Mouse (Mus musculus) liver, postnatal 0 days (tissue): ENCODE data around the gene Smarcb1. TPM values are rescaled to one million over a fixed set of nuclear protein-coding genes. Genes with fewer than 3 reads are reported as not detected.

Experiments used
- ATAC-seq: fragments of 200-750 bp; cut with Nextera tagmentation; 2 replicates; pipeline ENCODE4 v1.8.0; 2017; ENCODE audit warnings: mild to moderate bottlenecking, moderate library complexity
- DNase-seq: peaks from one replicate; pipeline ENCODE4 v3.0.0-alpha.2; 2016
- H3K27ac ChIP-seq: fragments of 300-500 bp; sonication (generic); 2 replicates; pipeline ENCODE4 v1.5.1; 2014; ENCODE audit warnings: antibody characterized with exemption, moderate library complexity, mild to moderate bottlenecking, low read depth
- H3K27me3 ChIP-seq: fragments of 300-500 bp; sonication (generic); 2 replicates; pipeline ENCODE4 v1.6.1; 2014; ENCODE audit warnings: low read length, control low read depth, mixed read lengths; ENCODE audit not compliant: insufficient read depth
- H3K36me3 ChIP-seq: fragments of 300-500 bp; sonication (generic); replicated peaks from 2 replicates; pipeline ENCODE4 v1.6.1; 2014; ENCODE audit warnings: mild to moderate bottlenecking, control low read depth, low read length, moderate library complexity, mixed read lengths; ENCODE audit not compliant: insufficient read depth
- H3K4me1 ChIP-seq: fragments of 300-500 bp; sonication (generic); 2 replicates; pipeline ENCODE4 v1.6.1; 2014; ENCODE audit warnings: antibody characterized with exemption, mild to moderate bottlenecking, control low read depth; ENCODE audit not compliant: insufficient read depth
- H3K4me2 ChIP-seq: fragments of 300-500 bp; sonication (generic); 2 replicates; pipeline ENCODE4 v1.6.1; 2014; ENCODE audit warnings: low read depth, mild to moderate bottlenecking, low read length, moderate library complexity, mixed read lengths
- H3K4me3 ChIP-seq: fragments of 300-500 bp; sonication (generic); 2 replicates; pipeline ENCODE4 v1.5.1; 2014; ENCODE audit warnings: low read depth, low read length
- H3K9ac ChIP-seq: fragments of 300-500 bp; sonication (generic); replicated peaks from 2 replicates; pipeline ENCODE4 v1.6.1; 2014; ENCODE audit warnings: mild to moderate bottlenecking, moderate library complexity
- H3K9me3 ChIP-seq: fragments of 300-500 bp; sonication (generic); 2 replicates; pipeline ENCODE4 v1.6.1; 2016; ENCODE audit warnings: mild to moderate bottlenecking, control low read depth, low read length, mixed read lengths
- CTCF ChIP-seq: sonication (generic); IDR thresholded peaks from 2 replicates; pipeline ENCODE4 v1.5.1; 2016; ENCODE audit warnings: antibody characterized with exemption, low read depth
- EP300 ChIP-seq: IDR thresholded peaks from 2 replicates; pipeline ENCODE4 v1.6.1; 2016; ENCODE audit warnings: antibody characterized with exemption, low read depth, mild to moderate bottlenecking
- WGBS: fragments of 180-500 bp; shearing (Covaris S2); extraction: QIAGEN DNeasy Blood & Tissue Kit; methylation state at CpG from one replicate; pipeline ENCODE4 v1.1.7; 2014; ENCODE audit not compliant: insufficient replicate concordance; 5-methylcytosine and 5-hydroxymethylcytosine counted together
- polyA plus RNA-seq: library from polyadenylated mRNA; unstranded; fragments of >200 nt; fragmentation: Nextera tagmentation; extraction: Ambion mirVana; gene quantifications from 2 replicates; pipeline ENCODE4 v1.2.1, GENCODE M21; 2015

Gene Smarcb1
- polyA plus RNA-seq, 1 experiment from 2014 or later, result 35.5 TPM

- H3K9me3 ChIP-seq, result no peaks in the 10 kb centered on the region
- TF ChIP-seq CTCF (peak; percentile 58), EP300 (no peak)
- H3K27me3 ChIP-seq, result 0 out of 2 replicates have a peak, but pooled peaks cover 2% of the 10 kb centered on the region
- 54% methylated on average over 2 of the region's 2 CpGs for WGBS
- no peak overlapping the region for H3K4me3 ChIP-seq
- H3K27ac ChIP-seq, result no peak overlapping the region
- H3K4me2 ChIP-seq, result no peak overlapping the region
- H3K4me1 ChIP-seq, result peaks cover 16% of the 10 kb centered on the region
- no peaks in the 10 kb centered on the region for H3K36me3 ChIP-seq
- DNase-seq, result no peak
- H3K9ac ChIP-seq, result no peak overlapping the region
- no peak for ATAC-seq
These were observed 2.9 kb upstream of the Smarcb1 start for GRCm38 (mm10) chr10:75924324-75924723.

DNA sequence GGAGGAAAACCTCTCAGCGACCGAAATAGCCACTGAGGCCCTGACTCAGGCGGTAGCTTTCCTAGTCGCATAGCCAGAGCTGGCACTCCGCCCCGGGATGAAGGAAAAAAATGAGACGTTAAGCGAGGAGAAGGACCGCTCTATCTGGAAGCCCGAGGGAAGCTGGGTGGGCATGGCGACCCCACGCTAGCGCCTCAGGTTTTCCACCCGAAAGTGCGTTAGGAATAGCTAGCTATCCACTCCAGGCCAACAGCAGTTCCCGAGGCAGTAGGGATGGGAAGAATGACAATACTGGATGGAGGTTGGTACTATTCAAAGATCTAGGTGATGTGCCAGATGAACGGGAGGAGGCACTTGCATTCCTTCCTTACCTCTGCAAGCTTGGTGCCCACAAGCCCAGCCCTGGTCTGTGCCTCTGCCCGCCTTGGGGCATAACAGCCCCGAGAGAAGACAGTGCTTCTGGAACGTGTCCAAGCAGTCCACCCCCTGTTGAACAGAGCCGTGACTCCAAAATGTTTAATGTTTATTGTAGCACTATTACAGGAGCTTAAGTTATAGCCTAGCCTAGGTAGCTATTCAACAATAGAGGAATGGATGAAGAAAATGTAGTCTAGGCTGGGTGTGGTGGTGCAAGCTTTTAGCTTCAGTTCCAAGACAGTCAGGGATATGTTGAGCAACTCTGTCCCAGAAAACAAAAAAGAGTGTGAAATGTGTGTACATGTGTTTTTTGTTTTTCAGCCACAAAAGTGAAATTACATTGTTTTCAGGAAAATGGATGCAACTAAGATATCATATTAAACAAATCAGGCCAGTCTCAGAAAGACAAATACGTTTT lies 526 bp upstream of the Smarcb1 start:
- H3K4me2 ChIP-seq, result peak overlapping the region; percentile 99
- H3K9ac ChIP-seq, result peak overlapping the region; percentile 83
- TF ChIP-seq EP300 (no peak), CTCF (no peak)
- H3K27me3 ChIP-seq, result no peaks in the 10 kb centered on the region
- peak overlapping the region; percentile 83 for H3K27ac ChIP-seq
- H3K9me3 ChIP-seq, result no peaks in the 10 kb centered on the region
- WGBS, result 5% methylated on average over 22 of the region's 22 CpGs
- H3K4me3 ChIP-seq, result peak overlapping the region; percentile 94
- DNase-seq, result peak; percentile 24
- ATAC-seq, result peak; percentile 24
- peaks cover 16% of the 10 kb centered on the region for H3K4me1 ChIP-seq
- peaks cover 4% of the 10 kb centered on the region; the same call in 1 of the 2 replicates for H3K36me3 ChIP-seq

DNA sequence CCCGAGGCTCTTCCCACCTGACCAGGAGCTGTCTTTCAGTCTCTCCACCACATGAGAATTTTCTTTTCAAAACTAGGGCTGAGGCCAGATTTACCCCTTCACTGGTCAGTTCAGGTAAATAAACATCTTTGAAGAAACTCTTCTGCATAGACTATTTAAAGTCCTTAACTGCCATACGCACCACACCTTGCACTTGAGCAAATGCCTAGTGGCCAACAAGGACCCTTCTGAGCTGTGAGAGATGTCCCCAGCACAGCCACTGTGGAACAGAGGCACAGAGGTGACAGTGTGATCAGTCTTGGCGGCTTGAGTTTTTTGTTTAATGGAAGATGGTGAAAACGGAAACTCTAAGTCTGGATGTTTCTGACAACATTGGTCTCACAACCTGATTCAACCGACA lies 2.4 kb downstream of the Smarcb1 start:
- H3K4me1 ChIP-seq, result peaks cover 16% of the 10 kb centered on the region
- TF ChIP-seq EP300 (no peak), CTCF (no peak)
- DNase-seq (no peak), ATAC-seq (no peak)
- H3K9me3 ChIP-seq, result no peaks in the 10 kb centered on the region
- no peak overlapping the region for H3K27ac ChIP-seq
- WGBS, result 84% methylated on average over 5 of the region's 5 CpGs
- H3K4me2 ChIP-seq, result no peak overlapping the region
- peaks cover 18% of the 10 kb centered on the region; the same call in 1 of the 2 replicates for H3K36me3 ChIP-seq
- H3K9ac ChIP-seq, result no peak overlapping the region
- H3K27me3 ChIP-seq, result no peaks in the 10 kb centered on the region
- H3K4me3 ChIP-seq, result no peak overlapping the region

DNA sequence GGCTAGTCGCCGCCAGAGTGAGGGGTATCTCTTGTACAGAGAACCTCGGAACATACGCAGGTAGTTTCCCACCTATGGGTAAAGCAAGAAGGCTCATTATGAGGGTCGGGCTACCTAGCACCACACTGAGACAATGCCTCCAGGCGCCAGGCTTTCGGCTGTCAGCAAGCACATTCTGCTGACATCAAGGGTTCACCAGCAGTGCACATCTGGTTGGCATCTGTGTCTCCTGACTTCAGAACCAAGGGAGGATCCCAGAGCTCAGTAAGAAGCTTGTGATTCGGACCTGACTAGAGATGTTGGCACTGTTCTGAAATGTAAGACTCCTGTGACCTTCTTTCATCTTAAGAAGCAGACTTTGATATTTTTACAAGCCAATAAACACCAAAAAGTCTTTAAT lies 4.6 kb downstream of the Smarcb1 start:
- Histone ChIP-seq H3K9me3 (no peaks in the 10 kb centered on the region), H3K4me2 (no peak overlapping the region), H3K4me1 (peaks cover 9% of the 10 kb centered on the region), H3K27me3 (no peaks in the 10 kb centered on the region), H3K4me3 (no peak overlapping the region), H3K27ac (no peak overlapping the region), H3K36me3 (peaks cover 22% of the 10 kb centered on the region; the same call in 1 of the 2 replicates), H3K9ac (no peak overlapping the region)
- ATAC-seq (no peak), DNase-seq (no peak)
- TF ChIP-seq EP300 (no peak), CTCF (no peak)
- WGBS, result 87% methylated on average over 8 of the region's 8 CpGs

GRCm38 (mm10) chr10:75915557-75915956 lies 5.9 kb downstream of the Smarcb1 start:
- Histone ChIP-seq H3K4me2 (no peak overlapping the region), H3K4me1 (peaks cover 5% of the 10 kb centered on the region), H3K36me3 (peaks cover 34% of the 10 kb centered on the region), H3K9ac (no peak overlapping the region), H3K27ac (no peak overlapping the region), H3K4me3 (no peak overlapping the region), H3K9me3 (no peaks in the 10 kb centered on the region), H3K27me3 (no peaks in the 10 kb centered on the region)
- no peak for DNase-seq
- TF ChIP-seq EP300 (no peak), CTCF (no peak)
- 82% methylated on average over 7 of the region's 7 CpGs for WGBS
- no peak for ATAC-seq

DNA sequence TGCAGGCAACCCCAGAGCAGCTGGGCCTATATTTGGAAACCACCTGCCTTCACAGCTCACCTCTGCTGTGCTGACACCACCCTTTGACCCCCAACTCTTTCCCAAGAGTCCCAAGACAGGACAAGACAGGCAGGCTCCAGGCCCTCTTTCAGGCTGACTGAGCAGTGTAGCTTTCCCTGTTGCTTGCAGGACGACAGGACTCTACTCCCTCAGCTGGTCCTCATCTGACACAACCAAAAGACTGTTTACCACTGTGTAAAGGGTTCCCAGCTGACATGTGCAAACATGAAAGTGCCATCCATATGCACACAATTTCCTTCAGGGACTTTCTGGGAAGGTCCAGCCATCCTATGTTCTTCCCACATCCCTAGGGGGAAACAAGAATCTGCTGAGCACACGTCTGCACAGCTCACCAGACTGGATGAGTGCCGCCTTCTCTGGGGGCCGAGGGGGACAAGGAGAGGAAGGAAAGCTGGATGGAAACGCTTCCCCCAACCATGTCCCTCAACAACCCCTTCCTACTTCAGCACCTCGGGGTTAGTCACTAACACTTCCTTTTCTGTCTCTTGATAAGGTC lies 8.3 kb downstream of the Smarcb1 start:
- H3K27ac ChIP-seq, result no peak overlapping the region
- DNase-seq (no peak), ATAC-seq (no peak)
- H3K27me3 ChIP-seq, result no peaks in the 10 kb centered on the region
- H3K4me2 ChIP-seq, result no peak overlapping the region
- no peak overlapping the region; the same call in 1 of the 2 replicates for H3K9ac ChIP-seq
- no peaks in the 10 kb centered on the region for H3K4me1 ChIP-seq
- H3K4me3 ChIP-seq, result no peak overlapping the region
- 46% methylated on average over 6 of the region's 6 CpGs for WGBS
- TF ChIP-seq CTCF, result no peak
- no peak for TF ChIP-seq EP300
- peaks cover 50% of the 10 kb centered on the region for H3K36me3 ChIP-seq
- H3K9me3 ChIP-seq, result no peaks in the 10 kb centered on the region
